Mouse (Mus musculus) olfactory bulb, adult 2 months (tissue): Measurements from ENCODE around the gene Grin3b.

Experiments
- CTCF ChIP-seq: fragments of 200-500 bp; IDR thresholded peaks from 2 replicates; pipeline ENCODE4 v1.5.1; 2012; ENCODE audit warnings: low read depth, mild to moderate bottlenecking, low read length, moderate library complexity; ENCODE audit not compliant: insufficient read depth
- POLR2A ChIP-seq: fragments of 200-500 bp; IDR thresholded peaks from 2 replicates; pipeline ENCODE4 v1.6.1; 2012; ENCODE audit warnings: mild to moderate bottlenecking, low read depth, low read length, moderate library complexity; ENCODE audit not compliant: insufficient read depth

DNA sequence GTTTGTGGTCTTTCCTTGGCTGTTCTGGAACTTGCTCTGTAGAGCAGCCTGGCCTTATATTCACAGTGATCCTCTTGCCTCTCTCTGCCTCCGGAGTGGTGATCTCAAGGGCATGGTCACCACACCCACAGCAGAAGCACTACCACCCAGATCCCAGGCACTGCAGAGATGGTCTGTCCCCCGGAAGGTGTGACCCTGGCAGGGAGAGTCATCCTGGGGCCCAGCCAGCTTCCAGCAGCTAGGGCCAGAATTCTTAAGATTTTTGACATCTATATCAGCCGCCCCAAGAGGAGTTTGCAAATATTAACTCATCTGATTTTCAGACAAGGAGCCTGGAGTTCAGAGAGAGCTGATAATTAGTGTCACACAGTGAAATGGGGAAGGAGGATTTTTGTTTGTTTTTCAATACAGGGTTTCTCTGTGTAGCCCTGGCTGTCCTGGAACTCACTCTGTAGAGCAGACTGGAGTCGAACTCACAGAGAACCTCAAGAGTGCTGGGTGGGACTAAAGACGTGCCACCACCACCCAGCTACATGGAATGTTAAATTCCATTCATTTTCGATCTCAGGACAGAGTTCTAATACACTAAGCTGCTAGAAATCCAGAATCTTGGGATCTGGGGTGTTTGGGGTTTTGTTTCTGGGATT is 15.8 kb downstream of the Grin3b start:
- TF ChIP-seq POLR2A, result no peak
- TF ChIP-seq CTCF, result no peak
